Mouse (Mus musculus): Measurements from ENCODE around the gene Map1s. TPM values are rescaled to one million over a fixed set of nuclear protein-coding genes. Genes with fewer than 3 reads are reported as not detected.

Map1s gene
- 10 to 100 TPM; 25.6 to 42.0 TPM for total RNA-seq (2021)
- long read RNA-seq, experiment 1, transcript Map1s-201 (7 exons, 3,314 nt), result major isoform, 5 of 18 reads
- long read RNA-seq, experiment 1, partial matches to known transcripts, result 7 of 18 reads
- long read RNA-seq, experiment 1, other reads (novel, unspliced or antisense), result 5 of 18 reads
- long read RNA-seq, experiment 2, transcript Map1s-201 (7 exons, 3,314 nt), result major isoform, 14 of 23 reads
- long read RNA-seq, experiment 2, partial matches to known transcripts, result 2 of 23 reads
- long read RNA-seq, experiment 2, other reads (novel, unspliced or antisense), result 7 of 23 reads

- DNase-seq, result peak; percentile 82 to 91
Measured at GRCm38 (mm10) chr8:70905831-70906736, at the start of gene Map1s. Gene Map1s (plus strand): TSS chr8:70905932.

GRCm38 (mm10) chr8:70856028-70856427, 49.7 kb upstream of the Map1s start:
- DNase-seq, result no peak

- peak; percentile 84 to 93 for DNase-seq
Measured at GRCm38 (mm10) chr8:70856541-70857197, 49.1 kb upstream of the Map1s start.

GRCm38 (mm10) chr8:70857516-70857915, 48.2 kb upstream of the Map1s start:
- no peak for DNase-seq

GRCm38 (mm10) chr8:70862824-70863641, 42.7 kb upstream of the Map1s start, which contains the start of gene Kcnn1:
Gene Kcnn1 (minus strand): TSS chr8:70863258.
- no peak for DNase-seq

GRCm38 (mm10) chr8:70863956-70864711, 41.6 kb upstream of the Map1s start:
- DNase-seq, result peak; percentile 42 to 58

- DNase-seq, result peak; percentile 32 to 39
Measured at GRCm38 (mm10) chr8:70864712-70865221, 41.0 kb upstream of the Map1s start.

- peak; percentile 99 for DNase-seq
Measured at GRCm38 (mm10) chr8:70865350-70866000, 40.3 kb upstream of the Map1s start.

GRCm38 (mm10) chr8:70866001-70866520, 39.7 kb upstream of the Map1s start:
- DNase-seq, result peak in 1 of 2 experiments; percentile 28

GRCm38 (mm10) chr8:70866566-70866965, 39.2 kb upstream of the Map1s start:
- no peak for DNase-seq

GRCm38 (mm10) chr8:70868559-70869198, 37.1 kb upstream of the Map1s start:
- DNase-seq, result peak; percentile 52 to 70

GRCm38 (mm10) chr8:70869199-70869571, 36.5 kb upstream of the Map1s start:
- DNase-seq, result no peak

GRCm38 (mm10) chr8:70869601-70870041, 36.1 kb upstream of the Map1s start:
- DNase-seq, result peak; percentile 76 to 83

GRCm38 (mm10) chr8:70871195-70871807, 34.4 kb upstream of the Map1s start:
- no peak for DNase-seq

- no peak for DNase-seq
Measured at GRCm38 (mm10) chr8:70872643-70873363, 32.9 kb upstream of the Map1s start.

GRCm38 (mm10) chr8:70873364-70873985, 32.3 kb upstream of the Map1s start, which contains the start of gene Ccdc124:
Gene Ccdc124 (minus strand): TSS chr8:70873935.
- DNase-seq, result peak; percentile 96 to 98

GRCm38 (mm10) chr8:70874441-70874840, 31.3 kb upstream of the Map1s start:
- no peak for DNase-seq
